Mouse (Mus musculus) kidney, postnatal 14 days (tissue): ENCODE data around the gene Ptprg.

ENCODE experiments used
- DNase-seq: peaks from one replicate; pipeline ENCODE4 v3.0.0; 2022; ENCODE audit warnings: mixed read lengths

Gene Ptprg

DNA sequence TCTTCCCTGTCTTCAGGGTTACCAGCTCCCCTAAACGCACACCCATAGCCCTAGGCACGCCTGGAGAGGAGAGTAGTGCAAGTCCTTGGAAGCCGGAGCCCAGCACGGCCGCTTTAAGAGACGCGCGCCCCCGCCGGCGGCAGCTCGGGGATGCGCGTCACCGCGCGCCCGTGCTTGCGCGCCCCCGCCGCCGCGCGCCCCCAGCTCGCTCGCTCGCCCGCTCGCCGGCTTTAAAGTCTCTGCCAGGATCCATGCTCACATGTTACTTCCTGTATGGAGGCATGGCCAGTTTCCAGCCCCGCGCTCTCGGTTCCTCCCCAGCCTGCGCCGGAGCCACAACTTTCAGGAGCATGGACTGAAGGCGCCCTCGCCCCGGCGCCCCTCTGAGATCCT, at the start of gene Ptprg:
Ptprg (plus strand) TSS at position 260 of the 393 bp plus-strand sequence.
- DNase-seq = peak; percentile 95

DNA sequence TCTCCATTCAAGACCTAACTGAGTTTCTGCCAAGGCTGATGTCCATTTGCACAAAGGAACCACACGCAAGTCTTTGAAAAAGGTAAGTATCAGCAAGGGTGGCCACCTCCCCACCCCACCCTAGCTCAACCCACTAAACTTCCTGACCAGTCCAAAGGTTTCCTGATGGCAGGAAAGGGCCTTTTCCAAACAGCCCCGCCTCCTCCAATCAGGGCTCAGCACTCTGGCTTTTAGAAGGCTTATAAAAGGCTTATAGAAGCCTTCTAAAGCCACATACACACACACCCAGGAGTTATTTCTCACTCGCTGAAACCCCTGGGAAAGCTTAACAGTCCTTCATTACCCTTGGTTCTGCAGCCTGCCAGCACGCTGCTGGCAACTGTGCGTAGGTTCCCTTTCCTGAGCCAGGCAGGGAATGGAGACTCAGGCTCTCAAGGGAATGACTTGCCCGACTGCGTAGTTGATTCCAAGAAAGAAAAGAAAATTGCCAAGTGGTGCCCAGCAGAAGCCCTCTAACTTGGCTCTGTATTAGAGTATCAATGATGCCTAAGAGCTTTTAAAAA, 49.4 kb upstream of the Ptprg start:
- DNase-seq = no peak

DNA sequence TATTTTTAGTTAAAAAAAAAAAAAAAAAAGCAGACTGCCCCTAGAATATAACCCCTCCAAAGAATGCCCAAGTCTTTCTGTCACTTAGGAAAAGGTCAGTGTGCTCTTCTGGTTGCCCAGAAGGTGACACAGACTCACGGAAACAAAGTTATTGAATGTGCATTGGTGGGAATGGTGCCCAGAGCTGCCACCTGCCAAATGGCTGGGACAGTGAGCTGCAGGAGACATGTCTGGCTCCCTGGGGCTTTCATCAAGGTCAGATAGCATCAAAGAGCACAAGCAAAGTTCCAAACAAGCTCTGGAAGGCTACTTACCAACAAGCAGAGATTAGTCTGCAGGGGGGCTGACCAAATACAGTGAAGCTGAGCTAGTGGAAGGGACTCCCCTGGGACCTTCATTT, 43.2 kb upstream of the Ptprg start:
- DNase-seq = peak; percentile 12

DNA sequence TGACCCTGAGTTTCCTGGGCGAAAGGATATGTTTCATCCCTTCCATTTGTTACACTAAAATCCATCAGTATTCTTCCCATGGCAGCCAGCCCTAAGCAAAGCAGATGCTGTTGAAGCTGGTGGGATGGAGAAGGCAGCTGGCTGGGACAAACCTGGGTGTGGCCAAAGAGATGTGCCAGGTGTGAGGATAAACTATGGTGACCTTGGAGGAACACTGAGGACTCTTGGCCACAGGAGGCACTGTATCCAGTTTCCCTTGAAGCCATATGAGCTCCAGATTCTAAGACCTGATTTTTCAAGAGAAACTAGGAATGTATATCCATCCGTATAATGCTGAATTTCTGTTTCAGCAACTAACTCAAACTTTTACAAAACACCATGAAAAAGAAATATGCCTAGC, 34.2 kb upstream of the Ptprg start:
- no peak for DNase-seq

DNA sequence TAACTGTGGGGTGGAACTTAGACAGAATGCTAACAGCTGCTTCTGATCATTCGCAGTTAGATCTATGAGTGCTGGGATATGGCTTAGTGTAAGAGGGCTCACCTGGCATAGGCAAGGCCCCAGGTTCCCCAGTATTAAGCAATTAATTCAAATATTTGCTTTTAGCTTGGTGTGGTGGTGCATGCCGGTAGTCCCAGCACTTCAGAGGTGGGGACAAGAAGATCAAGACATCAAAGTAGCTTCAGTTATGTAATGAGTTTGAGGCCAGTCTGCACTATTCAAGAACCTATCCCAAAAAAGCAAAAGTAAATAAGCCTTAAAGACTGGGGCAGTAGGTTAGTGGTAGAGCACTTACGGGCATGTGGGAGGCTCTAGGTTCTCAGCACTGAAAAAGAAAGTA, 30.3 kb upstream of the Ptprg start:
- DNase-seq = no peak

DNA sequence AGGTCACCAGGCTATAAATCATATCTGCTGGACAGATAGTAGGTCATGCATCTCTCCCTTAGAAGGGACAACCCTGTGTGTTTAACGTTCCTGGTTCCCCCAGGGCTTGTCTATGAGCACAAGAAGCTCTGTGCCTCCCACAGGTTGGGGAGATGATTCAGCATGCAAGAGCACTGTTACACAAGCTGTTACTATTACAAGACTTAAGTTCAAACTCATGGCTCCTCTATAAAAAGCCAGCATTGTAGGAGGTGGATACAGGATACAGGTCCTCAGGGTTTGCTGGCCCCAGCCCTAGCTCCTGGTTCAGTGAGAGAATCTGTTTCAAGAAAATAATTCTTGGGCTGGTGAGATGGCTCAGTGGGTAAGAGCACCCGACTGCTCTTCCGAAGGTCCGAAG, 23.7 kb upstream of the Ptprg start:
- DNase-seq = no peak

DNA sequence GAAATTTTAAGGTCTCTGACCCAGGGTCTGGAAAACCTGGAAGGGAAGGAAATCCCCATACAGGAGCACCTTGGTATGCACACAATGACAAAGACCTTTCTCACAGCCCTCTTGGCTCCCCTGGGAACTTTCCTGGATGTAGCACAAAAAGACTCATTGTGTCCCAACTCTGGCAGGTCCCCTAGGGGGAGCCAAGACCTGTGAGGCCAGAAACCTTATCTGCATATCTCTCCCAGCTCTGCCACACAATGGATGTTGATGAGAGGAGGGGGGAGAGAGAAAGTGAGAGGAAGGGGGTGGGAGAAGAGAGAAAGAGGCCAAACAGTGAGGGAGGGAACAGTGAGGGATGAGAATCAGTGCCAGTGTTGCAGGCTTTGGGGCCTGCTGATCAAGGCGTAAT, 18.9 kb upstream of the Ptprg start:
- DNase-seq = peak; percentile 24

DNA sequence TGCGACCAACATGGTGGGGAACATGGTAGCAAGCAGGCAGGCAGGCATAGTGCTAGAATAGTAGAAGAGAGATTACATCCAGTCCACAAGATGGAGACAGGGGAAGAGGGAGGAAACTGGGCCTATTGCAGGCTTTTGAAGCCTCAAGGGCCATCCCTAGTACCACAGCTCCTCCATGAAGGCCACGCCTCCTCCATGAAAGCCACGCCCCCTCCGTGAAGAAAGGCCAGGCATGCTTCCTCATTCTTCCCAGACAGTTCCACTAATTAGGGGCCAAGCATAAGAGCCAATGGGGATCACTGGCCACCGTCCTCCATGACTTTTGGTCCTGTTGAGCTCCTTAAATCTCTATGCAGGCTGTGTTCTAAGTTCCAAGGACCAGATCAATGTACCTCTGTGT, 17.2 kb upstream of the Ptprg start:
- no peak for DNase-seq

DNA sequence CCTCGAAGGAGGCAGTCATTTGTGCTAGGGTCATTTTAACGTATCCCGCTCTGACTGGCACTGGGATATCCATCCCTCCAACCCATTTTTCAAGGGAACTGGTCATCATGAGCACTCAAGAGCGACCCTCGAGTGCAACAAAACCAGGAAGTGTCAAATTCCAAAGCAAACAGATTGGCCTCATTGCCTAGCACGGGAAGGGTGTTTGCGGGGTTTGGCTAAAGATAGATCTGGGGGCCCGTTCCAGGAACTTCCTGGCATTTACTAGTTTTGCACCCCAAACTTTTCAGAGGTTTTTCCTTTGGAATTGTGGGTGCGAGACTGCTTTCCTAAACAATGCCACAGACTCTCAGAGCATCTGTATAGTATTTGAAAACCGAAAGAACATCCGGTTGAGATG, 1.4 kb upstream of the Ptprg start:
- DNase-seq = no peak

DNA sequence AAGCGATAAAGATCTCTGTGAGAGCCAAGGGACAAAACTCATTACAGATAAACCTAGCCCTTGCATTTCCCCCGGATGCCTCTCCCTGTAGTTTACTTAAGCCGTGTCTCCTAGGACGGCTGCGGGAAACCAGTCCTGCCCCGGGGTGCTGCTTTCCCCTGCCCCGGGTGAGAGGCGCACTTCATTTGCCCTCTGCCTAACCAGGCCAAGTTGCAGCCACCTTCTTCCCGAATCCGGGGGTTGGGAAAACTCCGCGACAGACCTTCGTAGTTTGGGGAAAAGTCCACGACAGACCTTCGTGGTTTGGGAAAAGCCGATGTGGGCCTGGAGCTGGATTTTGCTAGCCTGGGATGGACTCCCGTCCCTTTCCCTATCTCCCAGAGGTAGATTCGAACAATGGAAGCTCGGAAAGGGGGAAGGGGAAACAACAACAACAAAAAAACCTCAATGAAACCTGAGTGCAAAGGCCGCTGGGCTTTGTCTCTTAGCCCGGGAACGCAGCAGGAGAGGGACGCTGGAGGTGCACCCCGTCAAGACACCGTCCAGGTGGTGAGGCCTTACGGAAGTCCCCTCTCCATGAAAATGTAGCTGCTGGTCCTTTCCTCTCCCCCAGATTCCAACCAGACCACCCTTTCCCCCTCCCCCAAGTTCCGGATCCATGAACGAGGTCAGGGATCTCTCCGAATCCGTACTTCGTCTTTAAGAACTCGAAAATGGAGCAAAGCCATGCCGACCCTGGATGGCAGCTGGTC, 635 bp upstream of the Ptprg start:
- peak; percentile 54 for DNase-seq

DNA sequence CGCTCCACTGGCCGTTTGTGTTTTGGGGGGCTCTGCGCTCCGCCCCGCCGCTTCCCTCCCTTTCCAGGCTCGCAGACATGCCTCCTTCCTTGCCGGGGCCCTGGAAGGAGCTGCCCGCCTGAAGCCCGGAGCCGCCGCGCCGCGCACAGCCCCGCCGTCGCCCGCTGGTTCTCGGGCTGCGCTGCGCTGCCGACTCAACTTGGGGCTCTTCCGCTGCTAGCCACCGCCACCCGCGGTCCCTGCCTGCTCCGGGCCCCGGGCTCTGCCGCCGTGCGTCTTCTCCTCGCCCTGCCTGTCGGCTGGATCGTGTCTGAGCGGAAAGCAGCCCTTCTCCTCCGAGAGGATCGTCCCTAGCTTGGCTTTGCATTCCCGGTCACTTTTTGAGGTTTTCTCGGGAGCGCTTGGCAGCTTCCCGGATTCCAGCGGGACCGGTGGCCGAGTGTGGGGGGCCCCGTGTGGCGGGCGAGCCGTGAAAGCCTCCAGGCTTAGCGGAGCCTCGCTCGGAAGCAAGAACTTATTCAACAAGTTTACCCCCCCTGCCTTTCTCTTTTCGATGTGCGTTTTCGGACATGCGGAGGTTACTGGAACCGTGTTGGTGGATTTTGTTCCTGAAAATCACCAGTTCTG, 460 bp downstream of the Ptprg start:
- no peak for DNase-seq

DNA sequence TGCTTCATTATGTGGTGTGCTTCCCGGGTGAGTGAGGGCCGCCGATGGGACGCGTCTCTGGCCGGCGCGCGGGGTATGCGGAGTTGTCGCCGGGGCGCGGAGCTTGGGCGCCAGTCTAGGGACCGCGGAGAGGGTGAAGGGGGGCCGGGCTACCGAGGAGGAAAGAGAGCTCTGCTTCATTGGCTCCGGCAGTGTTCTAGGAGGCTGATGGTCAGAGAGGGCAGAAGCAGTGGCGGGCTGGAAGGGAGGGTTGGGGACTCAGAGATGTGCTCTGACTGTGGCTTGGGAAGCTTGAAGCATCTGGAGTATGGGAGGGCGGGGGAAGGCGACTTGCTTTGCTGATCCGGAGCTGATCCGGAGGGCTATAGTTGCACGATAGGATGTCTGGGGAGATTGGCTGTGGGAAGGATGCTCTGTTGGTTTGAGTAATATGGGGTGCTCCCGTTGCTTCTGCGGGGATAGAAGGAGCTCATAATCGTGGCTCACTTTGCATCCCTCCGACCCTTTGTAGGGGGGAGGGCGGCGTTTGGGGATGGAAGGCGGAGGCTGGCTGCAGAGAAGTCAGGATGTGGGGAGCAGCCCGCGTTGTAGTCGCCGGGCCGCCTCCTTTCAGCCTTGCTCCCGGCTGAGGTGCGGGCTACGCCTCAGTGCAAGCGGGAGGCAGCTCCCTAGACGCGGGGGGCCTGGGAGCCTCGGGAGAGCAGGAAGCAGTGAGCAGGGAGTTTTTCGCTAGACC, 1.1 kb downstream of the Ptprg start:
- DNase-seq = peak; percentile 75

DNA sequence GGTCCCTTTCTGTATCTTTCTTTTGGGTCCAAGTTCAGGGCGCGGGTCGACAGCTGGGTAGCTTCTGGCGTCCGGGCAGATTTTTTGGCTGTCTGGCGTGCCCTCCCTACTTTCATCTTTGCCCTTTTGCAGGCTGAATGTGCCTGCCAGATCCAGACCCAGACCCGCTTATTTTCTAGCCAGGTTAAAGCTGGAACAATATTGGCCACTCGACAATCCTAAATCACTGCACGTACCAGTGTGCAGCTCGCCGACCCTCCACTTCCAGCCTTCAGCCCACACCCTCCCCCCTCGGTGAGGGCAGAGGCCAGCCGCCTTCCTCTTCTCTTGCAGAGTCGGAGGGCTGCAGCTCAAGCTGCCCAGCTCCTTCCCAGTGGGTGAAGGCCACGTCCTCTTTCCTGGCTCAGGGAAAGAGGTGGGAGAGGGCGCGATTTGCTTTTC, 1.7 kb downstream of the Ptprg start:
- DNase-seq = peak; percentile 57

DNA sequence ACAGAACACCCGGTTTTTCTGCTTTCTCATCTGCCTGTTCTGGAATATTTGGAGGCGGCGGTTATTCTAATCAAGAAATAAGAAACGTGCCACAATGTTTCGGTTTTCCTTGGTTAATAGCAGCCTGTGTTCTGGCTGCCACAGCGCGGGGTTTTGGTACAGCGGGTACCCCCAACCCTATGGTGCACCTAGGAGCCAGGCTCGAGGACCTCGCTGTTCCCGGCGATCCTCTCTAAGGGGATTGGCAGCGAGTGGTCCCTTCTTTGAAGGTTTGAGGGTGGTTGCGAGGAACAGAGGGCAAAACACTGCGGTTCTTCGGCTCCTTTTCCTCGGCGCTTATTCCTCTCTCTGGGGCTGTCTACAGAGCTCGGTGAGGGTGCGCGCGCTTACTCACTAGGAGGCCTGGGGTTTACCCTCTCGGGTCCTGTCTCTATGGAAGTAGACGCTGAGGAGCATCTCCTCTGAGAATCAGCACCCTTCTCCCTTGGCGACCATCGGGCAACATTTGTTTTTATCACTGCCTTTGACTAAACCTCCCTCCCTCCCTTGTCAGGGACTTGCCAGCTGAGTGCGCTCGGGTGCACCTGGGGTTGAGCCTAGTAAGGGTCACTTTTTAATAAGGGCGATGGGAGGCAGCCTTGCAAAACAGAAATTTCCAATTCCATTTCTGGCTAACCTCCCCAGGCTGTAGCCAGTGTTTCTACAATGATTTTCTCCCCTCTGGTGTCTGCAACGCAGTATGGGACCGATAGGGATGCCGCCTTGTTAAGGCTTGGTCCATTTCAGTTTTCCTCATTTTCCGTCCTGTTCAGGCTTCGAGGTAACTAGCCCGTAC, 2.4 kb downstream of the Ptprg start:
- peak; percentile 24 for DNase-seq

DNA sequence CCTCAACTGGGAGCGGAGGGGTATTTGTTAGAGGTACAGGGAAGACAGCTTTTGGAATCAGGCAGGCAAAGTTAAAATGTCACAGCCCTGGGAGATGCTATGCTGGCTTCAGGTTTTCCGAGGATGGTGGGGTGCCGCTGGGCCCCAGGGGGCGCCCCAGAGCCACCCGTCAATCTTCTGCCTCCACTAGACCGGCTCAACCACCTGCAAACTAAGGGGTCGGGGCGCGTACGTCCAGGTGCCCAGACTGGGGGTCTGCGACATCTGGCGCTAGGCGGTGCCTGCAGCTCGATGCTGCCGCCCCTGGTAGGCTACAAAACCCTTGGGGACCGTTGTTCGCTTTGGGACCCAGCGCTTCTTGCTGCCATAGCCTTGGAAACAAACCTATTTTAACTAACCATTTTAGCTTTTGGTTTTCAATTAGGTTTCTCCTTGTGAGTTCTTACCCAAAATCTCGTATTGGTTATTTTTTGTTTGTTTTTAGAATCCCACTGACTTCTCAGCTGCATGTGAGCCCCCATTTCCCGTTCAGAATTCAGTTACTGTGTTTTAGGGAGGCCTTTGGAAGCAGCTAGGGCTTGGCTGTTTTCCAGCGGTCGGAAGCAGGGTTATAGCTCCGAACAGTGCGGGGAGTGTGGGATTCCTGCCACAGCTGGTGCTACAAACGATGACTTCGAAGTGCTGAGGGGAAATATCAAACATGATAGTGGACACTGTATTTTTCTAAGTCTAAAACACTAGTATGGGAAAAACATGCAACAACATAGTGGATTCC, 3.2 kb downstream of the Ptprg start:
- DNase-seq = peak; percentile 73

DNA sequence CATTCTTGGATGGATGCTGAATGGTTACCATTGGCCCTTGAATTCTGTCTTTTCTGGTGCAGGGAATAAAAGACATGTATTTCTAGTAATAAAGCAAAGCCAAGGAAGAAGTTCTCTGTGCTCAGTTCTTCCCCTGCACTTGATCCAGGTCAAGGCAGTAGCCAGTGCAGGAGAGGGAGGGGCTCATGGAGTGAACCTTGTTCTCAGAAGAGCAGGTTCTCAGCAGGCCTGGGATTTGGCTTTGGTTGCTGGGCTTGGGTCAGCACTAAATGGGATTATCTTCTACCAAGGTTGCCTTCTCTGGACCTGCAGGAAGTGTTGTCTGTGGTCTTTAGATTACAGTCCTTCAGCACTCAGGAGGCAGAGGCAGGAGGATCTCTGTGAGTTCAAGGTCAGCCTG, 5.2 kb downstream of the Ptprg start:
- DNase-seq = no peak

DNA sequence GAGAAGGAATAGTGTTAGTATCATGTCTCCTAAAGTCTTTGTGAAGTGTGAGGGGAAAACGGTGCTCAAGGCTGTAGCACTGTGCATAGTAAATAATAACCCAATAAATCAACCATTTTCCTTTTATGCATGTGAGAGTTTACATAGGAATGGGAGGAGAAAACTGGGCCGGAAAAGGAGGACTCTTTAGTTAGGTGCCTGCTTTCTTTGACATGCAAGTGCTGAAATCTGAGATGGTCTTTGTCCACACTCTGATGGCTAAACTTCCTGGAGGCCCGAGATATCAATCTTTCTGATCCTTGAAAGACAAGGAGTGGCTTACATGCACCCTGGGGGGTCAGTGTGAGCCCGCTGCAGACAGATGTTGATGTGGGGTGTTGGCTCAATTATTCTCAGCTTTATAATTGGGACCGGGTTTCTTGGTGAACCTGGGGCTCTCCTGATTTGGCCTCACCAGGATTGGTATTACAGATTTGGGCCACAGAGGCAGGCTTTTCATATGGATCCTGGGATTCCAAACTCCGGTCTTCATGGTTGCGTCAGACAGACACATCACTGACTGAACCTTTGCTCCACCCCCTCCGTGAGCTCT, 7.4 kb downstream of the Ptprg start:
- DNase-seq = no peak

DNA sequence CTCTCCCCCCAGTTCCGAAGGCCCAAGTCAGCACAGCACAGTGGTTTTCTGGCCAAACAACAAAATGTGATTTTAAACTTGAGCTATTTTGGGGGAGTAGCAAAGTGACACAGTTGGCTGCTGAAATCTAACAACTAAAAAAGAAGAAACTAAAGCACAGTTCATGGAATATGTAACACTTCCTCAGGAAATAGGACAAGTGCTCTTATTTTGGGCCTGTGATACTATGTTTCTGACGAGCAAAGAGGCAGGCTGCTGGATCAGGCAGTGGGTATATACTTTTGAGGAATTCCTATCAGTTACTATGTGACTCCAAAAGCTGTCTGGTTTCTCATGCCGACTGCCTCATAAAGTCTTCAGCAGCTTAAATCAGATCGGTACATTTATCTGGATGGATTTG, 8.1 kb downstream of the Ptprg start:
- DNase-seq = no peak

DNA sequence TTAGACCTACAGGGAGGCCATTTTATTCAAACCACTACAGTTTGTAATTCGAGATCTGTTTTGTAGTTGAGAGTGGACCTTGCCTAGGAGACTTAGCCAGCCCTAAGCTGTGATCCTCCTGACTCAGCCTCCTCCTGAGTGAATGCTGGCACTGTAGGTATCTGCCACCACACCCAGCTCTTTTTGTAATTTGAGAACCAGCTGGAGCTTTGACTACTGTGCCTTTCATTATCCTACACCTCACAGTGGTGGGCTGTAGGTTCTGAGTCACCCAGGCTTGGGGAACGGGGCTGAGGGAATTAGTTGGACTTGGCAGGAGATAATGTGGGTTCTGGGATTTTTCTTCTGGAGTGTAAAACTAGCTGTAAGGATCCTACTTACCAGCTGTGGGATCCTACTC, 9.5 kb downstream of the Ptprg start:
- no peak for DNase-seq

DNA sequence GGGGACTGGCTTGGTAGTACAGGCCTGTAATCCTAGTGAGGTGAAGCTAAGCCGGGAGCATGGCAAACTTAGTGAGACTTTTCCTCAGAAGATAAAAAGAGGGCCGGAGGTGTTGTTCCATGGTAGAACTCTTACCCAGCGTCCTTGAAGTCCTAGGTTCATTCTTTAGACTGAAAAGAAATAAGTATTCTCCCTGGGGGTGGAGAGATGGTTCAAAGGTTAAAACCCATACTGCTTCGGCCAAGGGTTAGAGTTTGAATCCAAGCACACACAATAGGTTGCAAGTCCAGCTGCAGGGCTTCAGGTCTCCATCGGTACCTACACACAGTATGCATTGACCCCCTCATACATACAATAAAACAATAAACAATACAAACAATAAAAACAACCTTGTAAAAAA, 10.3 kb downstream of the Ptprg start:
- DNase-seq = no peak

DNA sequence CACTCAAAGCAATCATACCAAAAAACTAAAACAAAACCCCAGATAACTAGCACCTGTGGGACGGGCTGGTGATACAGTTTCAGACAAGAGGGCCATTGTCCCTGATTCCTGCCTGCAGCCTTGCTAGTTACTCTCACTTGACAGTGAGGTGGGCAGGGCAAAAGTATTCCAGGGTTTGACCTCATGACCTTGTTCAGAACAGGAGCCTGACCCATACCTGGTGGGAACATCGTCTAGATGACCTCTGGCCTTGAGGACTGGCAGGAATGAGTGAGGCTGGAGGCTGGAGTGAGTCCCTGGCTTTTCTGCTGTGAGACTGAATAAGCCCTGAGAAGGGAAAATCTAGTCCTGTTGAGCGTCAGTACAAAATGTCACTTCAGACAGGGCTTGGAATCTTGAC, 11.1 kb downstream of the Ptprg start:
- DNase-seq = no peak

DNA sequence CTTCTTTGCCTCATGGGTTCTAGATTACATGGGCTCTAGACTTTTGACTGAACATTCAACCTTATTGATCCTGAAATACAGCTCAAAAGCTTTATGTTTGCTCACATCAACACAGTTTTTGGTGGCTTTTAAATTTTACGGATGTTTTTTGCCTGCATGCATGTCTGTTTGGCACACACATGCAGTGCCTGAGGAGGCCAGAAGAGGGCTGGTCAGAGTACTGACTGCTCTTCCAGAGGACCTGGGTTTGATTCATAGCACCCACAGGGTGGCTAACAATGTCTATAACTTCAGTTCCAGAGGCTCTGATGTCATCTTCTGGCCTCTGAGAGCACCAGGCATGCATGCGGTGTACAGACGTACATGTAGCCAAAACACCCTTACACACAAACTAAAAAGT, 12.0 kb downstream of the Ptprg start:
- no peak for DNase-seq
